Mouse (Mus musculus): ENCODE measurements around the gene Ccr3. TPM values are rescaled to one million over a fixed set of nuclear protein-coding genes. Genes with fewer than 3 reads are reported as not detected.
"Not testable (repeated sequence)": the region's sequence is repeated elsewhere in the genome, so short reads cannot be mapped to it uniquely, and the experiment has no call there.

Gene Ccr3
- polyA plus RNA-seq, 1 experiment from 2014 or later: 0.18 TPM

- no peak overlapping the region for H3K27ac ChIP-seq (ENCODE audit: low read length)
- no peaks in the 10 kb centered on the region for H3K36me3 ChIP-seq (ENCODE audit: control insufficient read depth, insufficient read depth, low read length)
- no peak overlapping the region for H3K4me3 ChIP-seq (replicated peaks; ENCODE audit: low read length)
- no peaks in the 10 kb centered on the region for H3K27me3 ChIP-seq (ENCODE audit: control insufficient read depth, insufficient read depth, low read length)
- H3K4me1 ChIP-seq (ENCODE audit: control insufficient read depth, insufficient read depth, low read length): no peaks in the 10 kb centered on the region
- ATAC-seq (ENCODE audit: insufficient read depth, low FRiP score): no peak
- no peak overlapping the region for H3K4me2 ChIP-seq (ENCODE audit: low read depth, low read length)
- H3K9me3 ChIP-seq (replicated peaks; ENCODE audit: control insufficient read depth, low read length): no peaks in the 10 kb centered on the region
- no peak overlapping the region for H3K9ac ChIP-seq (ENCODE audit: low read length)
These were observed 44.9 kb downstream of the Ccr3 start for GRCm38 (mm10) chr9:124066572-124067103.

GRCm38 (mm10) chr9:124068098-124069058, 46.6 kb downstream of the Ccr3 start:
- Histone ChIP-seq H3K4me3 (replicated peaks; ENCODE audit: low read length) (no peak overlapping the region), H3K27me3 (ENCODE audit: control insufficient read depth, insufficient read depth, low read length) (no peaks in the 10 kb centered on the region), H3K36me3 (ENCODE audit: control insufficient read depth, insufficient read depth, low read length) (no peaks in the 10 kb centered on the region), H3K27ac (ENCODE audit: low read length) (no peak overlapping the region), H3K4me2 (ENCODE audit: low read depth, low read length) (no peak overlapping the region), H3K9ac (ENCODE audit: low read length) (no peak overlapping the region), H3K9me3 (replicated peaks; ENCODE audit: control insufficient read depth, low read length) (no peaks in the 10 kb centered on the region), H3K4me1 (ENCODE audit: control insufficient read depth, insufficient read depth, low read length) (no peaks in the 10 kb centered on the region)
- WGBS: 46% methylated on average over 2 of the region's 2 CpGs
- no peak for ATAC-seq (ENCODE audit: insufficient read depth, low FRiP score)

- H3K36me3 ChIP-seq (ENCODE audit: control insufficient read depth, insufficient read depth, low read length): no peaks in the 10 kb centered on the region
- no peak overlapping the region for H3K4me2 ChIP-seq (ENCODE audit: low read depth, low read length)
- no peak overlapping the region for H3K9ac ChIP-seq (ENCODE audit: low read length)
- H3K27me3 ChIP-seq (ENCODE audit: control insufficient read depth, insufficient read depth, low read length): no peaks in the 10 kb centered on the region
- no peak overlapping the region for H3K4me3 ChIP-seq (replicated peaks; ENCODE audit: low read length)
- 82% methylated on average over 1 of the region's 1 CpGs for WGBS
- H3K27ac ChIP-seq (ENCODE audit: low read length): no peak overlapping the region
- no peak for ATAC-seq (ENCODE audit: insufficient read depth, low FRiP score)
- H3K9me3 ChIP-seq (replicated peaks; ENCODE audit: control insufficient read depth, low read length): no peaks in the 10 kb centered on the region
- H3K4me1 ChIP-seq (ENCODE audit: control insufficient read depth, insufficient read depth, low read length): no peaks in the 10 kb centered on the region
These were observed 49.7 kb downstream of the Ccr3 start for GRCm38 (mm10) chr9:124071506-124071905.

- Histone ChIP-seq H3K27ac (ENCODE audit: low read length) (no peak overlapping the region), H3K9ac (ENCODE audit: low read length) (no peak overlapping the region), H3K36me3 (ENCODE audit: control insufficient read depth, insufficient read depth, low read length) (no peaks in the 10 kb centered on the region), H3K4me1 (ENCODE audit: control insufficient read depth, insufficient read depth, low read length) (no peaks in the 10 kb centered on the region), H3K9me3 (replicated peaks; ENCODE audit: control insufficient read depth, low read length) (no peaks in the 10 kb centered on the region), H3K4me2 (ENCODE audit: low read depth, low read length) (no peak overlapping the region), H3K4me3 (replicated peaks; ENCODE audit: low read length) (no peak overlapping the region), H3K27me3 (ENCODE audit: control insufficient read depth, insufficient read depth, low read length) (no peaks in the 10 kb centered on the region)
- no peak for ATAC-seq (ENCODE audit: insufficient read depth, low FRiP score)
- 46% methylated on average over 4 of the region's 4 CpGs for WGBS
These were observed 58.0 kb downstream of the Ccr3 start for GRCm38 (mm10) chr9:124079803-124080202.

GRCm38 (mm10) chr9:124080471-124080870, 58.7 kb downstream of the Ccr3 start:
- H3K4me2 ChIP-seq (ENCODE audit: low read depth, low read length); H3K27ac ChIP-seq (ENCODE audit: low read length); H3K9me3 ChIP-seq (replicated peaks; ENCODE audit: control insufficient read depth, low read length); H3K4me1 ChIP-seq (ENCODE audit: control insufficient read depth, insufficient read depth, low read length); H3K27me3 ChIP-seq (ENCODE audit: control insufficient read depth, insufficient read depth, low read length); H3K4me3 ChIP-seq (replicated peaks; ENCODE audit: low read length); H3K36me3 ChIP-seq (ENCODE audit: control insufficient read depth, insufficient read depth, low read length); ATAC-seq (ENCODE audit: insufficient read depth, low FRiP score); H3K9ac ChIP-seq (ENCODE audit: low read length): not testable (repeated sequence)
- 92% methylated on average over 12 of the region's 13 CpGs for WGBS

Other genes with a start within 250 kb of the Ccr3 start
- 0.70 and 1.0 TPM in 2 replicates for gene Cxcr6, start 215.5 kb upstream of the Ccr3 start, polyA plus RNA-seq (2015; fragmentation: Nextera tagmentation; extraction: Ambion mirVana)
- 14.7 and 14.8 TPM in 2 replicates for gene Fyco1, start 170.1 kb upstream of the Ccr3 start, polyA plus RNA-seq (2015; fragmentation: Nextera tagmentation; extraction: Ambion mirVana)
- gene Xcr1, start 159.9 kb upstream of the Ccr3 start, polyA plus RNA-seq (2015; fragmentation: Nextera tagmentation; extraction: Ambion mirVana): not detected in 2 replicates
- gene Ccr1, start 53.3 kb upstream of the Ccr3 start, polyA plus RNA-seq (2015; fragmentation: Nextera tagmentation; extraction: Ambion mirVana): 4.3 and 5.0 TPM in 2 replicates
- gene Ccr1l1, start 43.6 kb upstream of the Ccr3 start, polyA plus RNA-seq (2015; fragmentation: Nextera tagmentation; extraction: Ambion mirVana): not detected in 2 replicates
- 4.2 and 8.5 TPM in 2 replicates for gene Ccr2, start 80.0 kb downstream of the Ccr3 start, polyA plus RNA-seq (2015; fragmentation: Nextera tagmentation; extraction: Ambion mirVana)
- 1.2 TPM in 2 replicates for gene Ccr5, start 99.6 kb downstream of the Ccr3 start, polyA plus RNA-seq (2015; fragmentation: Nextera tagmentation; extraction: Ambion mirVana)